Mouse (Mus musculus) neutrophil, adult 59 days (primary cell): ENCODE results near the gene Dtd1. TPM values are rescaled to one million over a fixed set of nuclear protein-coding genes. Genes with fewer than 3 reads are reported as not detected.

ENCODE experiments used
- total RNA-seq, 2 experiments: library from RNA; stranded (reverse); gene quantifications; 1 replicate in 1 of 2; 2 replicates in 1 of 2; pipeline ENCODE4 v1.2.4; 2023

Dtd1 gene
- total RNA-seq: 10 to 100 TPM in 1 of 2 experiments, 1 to 10 TPM in 1; 7.9 to 10.4 TPM

DNA sequence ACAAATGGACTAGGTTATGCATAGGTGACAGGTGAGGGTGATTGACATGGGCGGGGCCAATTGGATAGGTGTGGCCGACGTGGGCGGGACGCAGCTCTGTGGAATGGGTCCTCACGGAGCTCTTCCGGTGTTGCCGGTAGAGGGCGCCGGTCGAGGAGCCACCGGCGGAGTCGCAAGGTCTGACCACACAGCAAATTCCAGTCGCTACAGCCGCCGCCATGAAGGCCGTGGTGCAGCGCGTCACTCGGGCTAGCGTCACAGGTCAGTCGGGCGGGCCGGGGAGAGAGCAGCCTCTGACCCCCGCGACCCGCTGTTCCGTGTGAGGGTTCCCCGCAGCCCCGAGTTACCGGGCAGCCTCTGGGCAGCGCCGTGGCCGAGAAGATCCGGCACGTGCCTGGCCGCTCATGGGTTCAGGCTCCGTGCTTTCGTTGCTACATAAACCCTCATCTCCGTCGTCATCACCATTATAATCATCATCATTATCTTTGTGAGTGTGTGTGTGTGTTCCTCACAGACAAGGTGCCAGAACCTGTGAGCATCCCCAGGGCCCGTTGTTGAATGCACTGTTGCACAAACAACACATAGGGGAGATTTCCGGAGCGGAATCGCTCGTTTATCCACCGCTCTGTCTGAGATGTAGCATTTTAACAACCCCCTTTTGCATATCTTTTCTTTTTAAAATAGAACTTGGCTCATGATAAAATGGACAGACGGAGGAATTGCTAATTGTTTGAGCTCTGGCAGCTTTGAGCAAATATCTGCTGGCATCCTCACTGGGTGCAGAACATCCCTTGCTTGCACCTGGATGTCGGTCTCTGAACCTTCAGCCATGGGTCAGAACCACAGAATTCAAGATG, at the start of gene Dtd1:
Gene Dtd1 (plus strand): TSS at position 67 of the 857 bp plus-strand sequence.

GRCm38 (mm10) chr2:144550529-144550928, 49.2 kb upstream of the Dtd1 start, which contains the start of gene Rbbp9:
Gene Rbbp9 (minus strand): TSS chr2:144550869.

DNA sequence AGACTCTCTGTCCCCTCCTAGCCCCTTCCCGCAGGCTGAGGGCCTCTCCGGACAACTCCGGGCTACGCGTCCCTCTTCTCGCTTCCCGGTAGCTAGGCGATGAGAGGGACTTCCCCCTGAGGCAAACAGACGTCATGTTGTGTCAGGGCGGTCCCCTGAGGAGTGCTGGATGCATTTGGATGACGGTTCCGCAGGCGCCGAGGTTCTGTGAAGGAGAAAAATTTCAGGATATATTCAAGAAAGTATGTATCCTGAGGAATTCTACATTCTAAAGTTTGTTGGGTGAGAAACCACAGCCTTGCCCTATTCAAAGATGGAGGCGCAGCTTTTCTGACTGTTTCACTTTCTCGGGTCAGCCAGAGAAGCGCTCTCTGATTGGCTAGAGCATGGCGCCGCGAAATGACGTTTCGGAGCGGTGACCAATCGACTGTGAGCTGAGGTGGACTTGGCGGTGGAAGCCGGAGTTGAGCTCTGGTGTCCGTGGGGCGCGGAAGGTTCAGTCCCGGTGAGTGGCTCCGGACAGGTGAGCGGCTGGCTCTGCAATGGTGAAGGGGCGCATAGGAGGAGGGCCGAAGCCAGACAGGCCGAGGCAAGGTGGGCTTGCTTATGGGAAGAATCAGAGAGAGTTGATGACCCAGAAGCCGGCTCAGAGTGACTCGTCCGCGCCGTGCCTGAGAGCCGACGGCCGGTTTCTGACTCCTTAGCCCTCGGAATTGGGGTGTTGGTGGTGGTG, 43.7 kb upstream of the Dtd1 start, which contains the start of gene Sec23b:
Gene Sec23b (plus strand): TSS at position 410 of the 733 bp plus-strand sequence.

DNA sequence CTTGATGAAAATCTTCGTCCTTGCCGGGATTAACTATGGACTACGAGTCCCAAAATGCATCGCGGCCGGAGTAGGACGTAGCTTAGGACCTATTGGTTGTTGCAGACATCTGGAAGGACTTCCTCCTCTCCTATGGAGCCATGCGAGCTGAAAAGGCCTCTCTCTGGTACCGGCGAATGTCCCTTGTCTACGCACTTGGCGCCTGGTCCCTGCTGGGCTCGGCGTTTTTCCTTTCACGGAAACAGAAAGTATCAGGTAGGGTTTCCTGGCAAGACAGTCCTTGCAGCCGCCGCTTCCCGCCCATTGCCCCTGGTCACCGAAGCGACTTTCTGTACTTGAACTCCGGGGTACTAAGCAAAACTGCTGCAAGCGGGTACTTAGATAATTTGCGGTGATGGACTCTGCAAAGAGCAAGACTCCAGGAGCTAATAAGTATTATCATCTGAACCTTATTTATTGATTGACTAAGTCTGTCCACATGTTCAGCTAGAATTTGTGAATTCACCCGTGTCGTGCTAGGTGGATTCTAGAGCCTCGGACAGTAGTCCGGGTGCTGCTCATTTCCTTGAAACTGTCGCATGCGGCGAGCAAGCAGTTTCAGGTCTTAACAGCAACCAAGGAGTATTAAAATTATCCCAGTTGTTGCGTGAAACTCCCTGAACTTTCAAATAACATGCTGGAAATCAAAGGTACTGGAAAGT, 5.6 kb upstream of the Dtd1 start, which contains the start of gene Smim26:
Gene Smim26 (plus strand): TSS at position 104 of the 701 bp plus-strand sequence.

Other genes starting within 250 kb of the Dtd1 start
- 10 to 100 TPM; 17.4 to 23.0 TPM for gene Kat14, start 230.9 kb upstream of the Dtd1 start, total RNA-seq
- 1 to 10 TPM; 4.4 to 7.3 TPM for gene Pet117, start 230.9 kb upstream of the Dtd1 start, total RNA-seq
- gene Dzank1, start 72.5 kb upstream of the Dtd1 start, total RNA-seq: not detected
- gene Polr3f, start 72.2 kb upstream of the Dtd1 start, total RNA-seq: 10 to 100 TPM; 20.1 to 24.6 TPM
- gene Rbbp9, start 49.0 kb upstream of the Dtd1 start, total RNA-seq: 1 to 10 TPM; 2.5 to 2.6 TPM
- 10 to 100 TPM; 42.7 to 49.9 TPM for gene Sec23b, start 43.7 kb upstream of the Dtd1 start, total RNA-seq
- 1 to 10 TPM; 5.6 to 6.1 TPM for gene Smim26, start 5.8 kb upstream of the Dtd1 start, total RNA-seq
- gene Scp2d1, start 223.8 kb downstream of the Dtd1 start, total RNA-seq: not detected